Mouse (Mus musculus) neural tube, embryonic 11.5 days (tissue): ENCODE measurements around the gene Caprin1. TPM values are rescaled to one million over a fixed set of nuclear protein-coding genes. Genes with fewer than 3 reads are reported as not detected.

ENCODE experiments used
- microRNA-seq: library from miRNA; unstranded; fragments of <30 nt; microRNA quantifications from one replicate; pipeline ENCODE4, GENCODE M21; 2016
- polyA plus RNA-seq: library from polyadenylated mRNA; unstranded; fragments of >200 nt; fragmentation: Nextera tagmentation; extraction: Ambion mirVana; gene quantifications from 2 replicates; pipeline ENCODE4 v1.2.1, GENCODE M21; 2014

Gene Caprin1
- polyA plus RNA-seq, 1 experiment from 2014 or later: 649 TPM

Small RNA genes lying within 50 kb of the gene (microRNA-seq; reads per million reads assigned to microRNA genes)
- gene Gm22757 (not detected), gene Gm22761 (not detected)

Other genes with a start within 250 kb of the Caprin1 start
- gene Abtb2, start 231.3 kb downstream of the Caprin1 start, polyA plus RNA-seq: 14.4 and 15.6 TPM in 2 replicates
- gene Nat10, start 36.4 kb downstream of the Caprin1 start, polyA plus RNA-seq: 25.6 and 26.7 TPM in 2 replicates
- gene Lmo2, start 160.3 kb upstream of the Caprin1 start, polyA plus RNA-seq: 27.7 and 30.7 TPM in 2 replicates
- 56.0 and 57.7 TPM in 2 replicates for gene Fbxo3, start 230.1 kb upstream of the Caprin1 start, polyA plus RNA-seq
- gene 4931422A03Rik, start 230.7 kb upstream of the Caprin1 start, polyA plus RNA-seq: 1.0 and 1.1 TPM in 2 replicates